Mouse (Mus musculus): Measurements from ENCODE around the gene Hacd2. TPM values are rescaled to one million over a fixed set of nuclear protein-coding genes. Genes with fewer than 3 reads are reported as not detected.
A peak's percentile ranks its signal among the peaks of the same experiment; 100 is the strongest.

Hacd2 gene
- 10 to 100 TPM; 21.8 to 26.1 TPM for total RNA-seq (2021)
- long read RNA-seq, experiment 1, partial matches to known transcripts = 1 of 2 reads
- long read RNA-seq, experiment 1, other reads (novel, unspliced or antisense) = 0 of 2 reads
- long read RNA-seq, experiment 2, partial matches to known transcripts = 0 of 1 reads
- long read RNA-seq, experiment 2, other reads (novel, unspliced or antisense) = 1 of 1 reads

DNA sequence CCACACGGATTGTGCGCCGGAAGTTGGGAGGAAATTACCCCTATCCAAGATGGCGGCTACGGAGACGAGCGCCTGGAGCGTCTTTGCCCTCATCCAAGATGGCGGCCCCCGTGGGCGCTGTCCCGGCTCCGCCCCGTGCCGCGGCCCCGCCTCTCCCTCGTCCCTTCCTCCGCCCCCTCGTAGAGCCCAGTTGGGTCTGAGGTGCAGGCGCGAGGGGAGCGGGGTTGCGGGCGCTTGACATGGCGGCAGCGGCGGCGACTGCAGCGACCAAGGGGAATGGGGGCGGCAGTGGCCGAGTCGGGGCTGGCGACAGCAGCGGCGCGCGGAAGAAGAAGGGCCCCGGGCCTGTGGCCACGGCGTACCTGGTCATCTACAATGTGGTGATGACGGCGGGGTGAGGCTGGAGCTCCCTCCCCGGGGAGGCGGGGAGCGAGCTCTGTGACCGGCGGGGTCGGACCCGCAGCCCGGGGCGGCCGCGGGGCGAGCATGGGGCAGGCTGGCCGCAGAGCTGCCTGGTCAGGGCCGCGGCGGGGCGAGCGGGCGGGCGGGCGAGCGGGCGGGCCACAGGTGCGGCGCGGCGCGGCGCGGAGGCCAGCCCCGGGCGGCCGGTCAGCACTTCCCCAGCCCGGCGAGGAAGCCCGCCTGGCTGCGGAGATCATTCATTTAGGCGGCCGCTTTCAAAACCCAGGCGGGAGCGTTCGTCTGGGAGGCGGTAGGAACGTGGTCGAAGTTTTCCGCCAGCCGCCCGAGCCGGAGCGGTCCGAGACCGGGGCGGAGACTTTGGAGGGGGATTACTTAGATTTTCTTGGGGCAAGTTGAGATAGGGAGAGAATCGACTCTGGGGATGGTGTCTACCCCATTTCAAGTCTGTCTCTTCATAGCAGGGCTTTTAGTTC is at the start of gene Hacd2:
Hacd2 (plus strand) TSS at position 187 of the 896 bp plus-strand sequence.
- peak; percentile 90 to 91 for DNase-seq (ENCODE audit: low spot score in 2 of 2)

DNA sequence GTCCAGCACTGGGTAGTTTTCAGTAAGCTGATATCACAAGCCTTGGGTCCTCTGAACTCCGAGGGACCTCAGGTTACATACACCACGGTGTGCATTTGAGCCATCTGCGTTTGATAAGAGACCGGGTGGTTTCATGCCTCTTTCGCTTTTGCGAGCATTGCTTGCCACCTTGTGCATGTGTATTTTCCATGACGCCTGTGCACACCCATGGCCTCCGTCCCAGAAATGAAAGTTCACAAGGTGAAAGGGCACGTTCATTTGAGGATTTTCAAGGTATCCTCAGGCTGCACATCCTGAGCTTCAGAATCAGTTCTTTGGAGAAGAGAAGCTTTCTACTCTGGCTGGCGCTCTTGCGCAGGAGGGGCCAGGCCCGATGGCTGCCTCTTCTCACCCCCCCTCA is 49.8 kb upstream of the Hacd2 start:
- DNase-seq (ENCODE audit: low spot score in 2 of 2) = no peak

DNA sequence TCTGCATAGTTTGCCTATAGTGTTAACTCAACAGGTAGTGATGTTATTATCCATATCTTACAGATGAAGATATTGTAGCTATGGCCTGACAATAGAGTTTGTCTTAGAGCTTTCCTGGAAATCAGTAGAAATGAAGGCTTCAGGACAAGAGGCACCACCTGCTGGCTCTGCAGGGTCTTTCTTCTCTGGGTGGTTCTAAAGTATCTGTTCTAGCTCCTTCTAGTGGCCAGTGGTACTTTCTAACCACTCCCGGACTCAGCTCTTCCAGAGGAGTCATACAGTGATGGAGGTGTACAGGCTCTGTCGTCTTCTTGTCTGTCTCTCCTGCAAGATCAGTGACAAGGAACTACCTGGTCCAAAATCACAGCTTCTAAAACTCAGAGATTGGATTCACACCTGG is 46.7 kb upstream of the Hacd2 start:
- DNase-seq (ENCODE audit: low spot score in 2 of 2) = no peak

DNA sequence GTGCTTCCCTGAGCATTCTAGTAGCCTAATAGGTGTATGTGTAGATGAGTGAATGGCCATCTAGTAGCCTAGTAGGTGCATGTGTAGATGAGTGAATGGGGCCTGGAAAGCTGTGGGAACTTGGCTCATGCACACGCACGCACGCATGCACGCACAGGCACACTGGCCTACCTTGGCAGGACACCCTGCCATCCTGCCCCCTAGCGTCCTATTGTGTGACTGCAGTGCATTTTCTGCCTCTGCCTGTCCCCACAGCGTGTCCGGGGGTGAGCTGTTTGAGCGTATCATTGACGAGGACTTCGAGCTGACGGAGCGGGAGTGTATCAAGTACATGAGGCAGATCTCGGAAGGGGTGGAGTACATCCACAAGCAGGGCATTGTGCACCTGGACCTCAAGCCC is 45.6 kb upstream of the Hacd2 start:
- peak in 1 of 2 experiments; percentile 7 for DNase-seq (ENCODE audit: low spot score in 2 of 2)

DNA sequence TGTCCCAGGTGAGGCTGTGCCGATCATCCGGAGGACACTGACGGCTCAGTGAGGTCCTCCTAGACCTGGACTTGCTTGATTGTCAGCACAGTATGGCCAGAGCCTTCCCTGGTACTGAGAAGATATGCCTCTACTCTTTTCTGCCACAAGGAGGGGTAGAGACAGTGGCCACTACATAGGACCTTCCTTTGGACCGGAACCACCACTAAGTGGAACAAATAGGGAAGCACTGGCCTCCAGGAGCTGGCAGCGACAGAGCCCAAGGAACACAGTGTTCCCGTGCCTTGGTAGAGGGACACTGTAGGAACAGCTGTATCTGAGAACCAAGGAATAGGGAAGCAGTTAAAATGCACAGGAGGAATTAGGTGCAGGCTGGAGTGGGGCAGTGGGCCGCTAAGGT is 44.2 kb upstream of the Hacd2 start:
- no peak for DNase-seq (ENCODE audit: low spot score in 2 of 2)

DNA sequence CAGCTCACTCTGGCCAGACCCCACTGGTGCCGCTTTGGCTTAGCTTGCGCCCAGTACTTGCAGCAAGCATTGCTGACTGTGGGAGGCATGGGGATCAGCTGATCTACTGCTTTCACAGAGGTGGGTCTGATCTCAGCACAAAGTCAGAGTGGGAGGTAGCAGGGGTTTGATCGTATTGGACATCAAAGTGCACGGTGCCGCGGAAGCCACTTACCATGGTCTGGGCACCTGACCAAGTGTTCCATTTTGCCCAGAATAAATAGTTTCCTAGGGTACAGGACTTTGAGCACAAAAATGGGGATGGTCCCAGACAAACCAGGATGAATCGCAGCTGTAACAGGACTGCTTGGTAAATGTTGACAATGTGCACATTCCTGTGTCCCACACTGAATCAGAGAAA is 41.2 kb upstream of the Hacd2 start:
- DNase-seq (ENCODE audit: low spot score in 2 of 2) = no peak

DNA sequence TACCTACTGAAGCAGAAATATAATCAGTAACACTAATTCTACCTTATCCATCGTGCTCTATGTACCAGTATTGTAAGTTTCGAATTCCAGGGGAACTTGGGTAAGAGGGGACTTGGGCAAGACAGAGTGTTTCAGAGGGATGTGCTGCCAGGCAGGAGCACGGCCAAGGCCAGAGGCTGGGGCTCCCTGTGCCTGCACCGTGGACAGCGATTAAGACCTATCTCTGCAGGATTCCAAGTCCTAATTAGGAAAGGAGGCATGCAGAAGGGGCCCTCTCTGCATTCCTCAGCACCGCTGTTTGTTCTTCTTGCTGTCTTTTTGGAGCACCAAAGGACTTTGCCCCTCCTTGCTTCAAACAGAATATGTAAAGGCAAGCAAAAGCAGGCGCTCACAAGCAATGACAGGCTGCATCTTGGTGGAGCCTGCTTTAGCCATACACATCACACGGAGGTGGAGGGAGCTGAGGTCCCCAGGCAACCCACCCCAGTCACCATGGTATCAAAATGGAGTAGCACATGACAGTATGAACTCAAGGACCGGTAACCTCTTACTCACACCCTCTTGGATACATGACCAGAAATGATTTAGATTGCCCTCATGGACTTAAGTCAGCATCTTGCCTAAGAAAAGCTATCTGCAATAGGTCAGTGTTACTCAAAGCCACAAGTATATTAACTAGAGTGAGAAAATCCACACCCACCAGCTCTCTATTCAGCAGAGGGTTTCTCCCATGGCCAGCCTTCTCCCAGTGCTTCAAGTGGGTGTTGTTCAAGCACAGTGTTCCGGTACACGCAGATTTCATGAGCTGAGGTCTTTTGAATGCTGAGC is 37.8 kb upstream of the Hacd2 start:
- DNase-seq (ENCODE audit: low spot score in 2 of 2) = no peak

DNA sequence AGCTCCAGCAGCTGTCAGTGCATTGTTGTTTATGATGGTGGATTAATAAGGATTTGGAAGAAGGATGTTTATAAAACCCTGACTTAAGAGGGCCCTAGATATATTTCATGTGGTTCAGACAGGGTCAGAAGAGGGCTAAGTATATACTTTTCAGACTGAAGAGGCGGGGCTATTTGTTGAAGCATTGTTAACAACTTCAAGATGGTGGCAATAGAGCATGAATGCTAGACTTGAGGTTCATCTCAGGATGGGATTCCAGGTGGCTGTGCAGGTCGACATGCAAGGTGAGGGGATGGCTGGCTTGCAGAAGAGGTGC is 37.2 kb upstream of the Hacd2 start:
- DNase-seq (ENCODE audit: low spot score in 2 of 2) = no peak

DNA sequence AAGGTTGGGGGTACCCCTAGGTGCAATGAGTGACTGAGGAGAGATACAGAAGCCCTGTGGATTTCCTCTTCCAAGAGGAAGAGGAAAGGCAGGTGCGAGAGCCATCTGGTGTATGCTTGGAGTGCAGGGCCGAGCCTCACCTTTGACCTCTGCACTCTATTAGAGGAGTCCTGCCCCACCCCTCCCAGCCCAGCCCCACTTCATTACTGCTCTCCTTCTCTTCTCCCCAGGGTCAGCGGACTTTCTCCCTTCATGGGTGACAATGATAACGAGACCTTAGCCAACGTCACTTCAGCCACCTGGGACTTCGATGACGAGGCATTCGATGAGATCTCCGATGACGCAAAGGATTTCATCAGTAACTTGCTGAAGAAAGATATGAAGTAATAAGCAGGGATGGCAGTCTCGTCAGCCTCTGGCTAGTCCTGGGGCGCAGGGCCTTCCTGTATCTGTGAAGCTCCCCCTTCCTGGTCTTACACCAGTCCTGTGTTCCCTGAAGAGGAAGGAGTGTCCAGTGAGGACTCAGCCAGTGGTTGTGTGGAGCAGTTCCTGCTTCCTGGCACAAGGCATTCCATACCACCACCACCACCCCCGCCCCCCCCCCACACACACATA is 35.9 kb upstream of the Hacd2 start:
- no peak for DNase-seq (ENCODE audit: low spot score in 2 of 2)

DNA sequence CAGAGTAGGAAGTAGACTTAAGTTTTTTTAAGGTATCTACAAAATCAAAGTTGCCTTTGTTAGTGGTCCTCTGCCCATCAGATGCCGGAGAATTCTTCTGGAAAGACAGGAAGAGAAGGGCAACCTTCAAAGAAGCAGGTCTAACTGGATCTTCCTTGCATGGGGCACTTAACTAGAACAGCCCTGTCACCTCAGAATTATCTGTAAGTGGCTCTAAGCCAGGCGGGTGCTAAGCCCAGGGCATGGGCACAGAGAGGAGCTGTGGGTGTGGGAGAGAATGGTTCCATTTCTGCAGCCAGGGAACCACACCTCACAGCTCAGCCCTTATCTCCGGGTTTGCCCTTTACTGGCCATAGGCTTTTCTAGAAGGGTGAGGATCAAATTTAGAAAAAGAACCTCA is 30.9 kb upstream of the Hacd2 start:
- DNase-seq (ENCODE audit: low spot score in 2 of 2) = no peak

DNA sequence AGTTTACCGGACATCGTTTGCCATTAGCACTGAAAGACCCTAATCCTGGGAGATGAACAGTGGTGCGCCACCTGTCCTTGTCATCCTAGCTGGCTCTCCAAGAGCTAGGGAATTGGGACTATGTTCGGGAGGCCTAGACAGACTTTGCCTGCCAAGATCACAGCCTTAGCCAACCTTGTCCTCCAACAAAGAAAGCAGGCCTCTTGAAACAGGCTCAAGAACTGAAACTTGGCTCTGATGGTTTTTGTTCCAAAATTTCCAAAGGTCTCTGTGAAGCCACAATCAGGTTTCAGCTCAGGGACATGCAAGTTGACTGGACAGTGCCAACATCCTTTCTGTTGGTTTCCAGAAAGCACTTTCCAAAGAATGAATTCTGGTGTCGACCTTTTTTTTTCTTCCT is 29.4 kb upstream of the Hacd2 start:
- DNase-seq (ENCODE audit: low spot score in 2 of 2) = no peak

DNA sequence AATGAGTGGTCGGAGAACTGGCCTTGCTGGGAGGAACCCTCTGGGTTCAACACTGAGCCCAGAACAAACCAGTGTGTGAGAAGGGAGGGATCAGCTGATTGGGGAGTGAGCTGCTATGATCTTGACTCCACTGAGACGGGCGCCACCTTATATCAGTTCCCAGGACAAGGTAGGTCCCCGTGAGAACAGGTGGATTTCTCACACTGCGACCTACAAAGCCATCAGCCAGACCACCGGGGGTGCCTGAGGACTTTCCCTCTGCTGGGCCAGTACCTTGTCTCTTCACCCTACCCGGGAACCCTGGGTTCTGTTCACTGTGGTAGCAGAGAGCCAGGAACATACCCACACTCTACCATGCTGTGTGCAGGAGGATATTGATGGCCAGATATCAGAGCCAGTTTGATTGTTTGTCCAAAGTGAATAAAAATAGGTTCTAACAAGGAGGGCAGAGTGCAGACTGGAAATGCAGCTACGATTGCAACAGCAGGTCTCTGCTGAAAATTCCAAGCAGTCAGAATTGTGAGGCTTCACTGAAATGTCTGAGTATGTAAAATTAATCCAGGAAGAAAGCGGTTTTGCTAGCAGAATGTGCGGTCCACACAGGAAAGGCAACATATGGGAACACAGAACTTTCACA is 28.4 kb upstream of the Hacd2 start:
- DNase-seq (ENCODE audit: low spot score in 2 of 2) = no peak

DNA sequence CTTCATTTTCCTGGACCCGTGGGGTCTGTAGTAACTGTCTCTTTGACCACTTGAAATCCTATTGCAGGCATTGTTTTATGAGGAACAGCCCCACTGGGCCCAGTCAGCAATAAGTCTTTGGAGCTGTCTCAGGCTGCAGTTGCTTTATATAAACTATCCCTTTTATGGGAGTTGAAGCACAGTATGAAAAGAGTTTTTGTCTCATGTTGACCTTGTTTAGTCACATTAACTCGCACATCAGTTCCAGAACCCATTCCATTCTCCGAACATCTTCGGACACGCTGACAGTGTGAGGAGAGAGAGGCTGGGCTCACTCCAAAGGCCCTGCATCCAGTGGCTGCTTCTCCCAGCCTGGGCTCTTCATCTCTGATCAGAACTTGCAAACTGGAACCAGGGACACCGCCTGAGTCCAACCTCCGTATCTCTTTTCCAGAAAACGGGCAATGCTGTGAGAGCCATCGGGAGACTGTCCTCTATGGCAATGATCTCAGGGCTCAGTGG is 27.5 kb upstream of the Hacd2 start:
- no peak for DNase-seq (ENCODE audit: low spot score in 2 of 2)

DNA sequence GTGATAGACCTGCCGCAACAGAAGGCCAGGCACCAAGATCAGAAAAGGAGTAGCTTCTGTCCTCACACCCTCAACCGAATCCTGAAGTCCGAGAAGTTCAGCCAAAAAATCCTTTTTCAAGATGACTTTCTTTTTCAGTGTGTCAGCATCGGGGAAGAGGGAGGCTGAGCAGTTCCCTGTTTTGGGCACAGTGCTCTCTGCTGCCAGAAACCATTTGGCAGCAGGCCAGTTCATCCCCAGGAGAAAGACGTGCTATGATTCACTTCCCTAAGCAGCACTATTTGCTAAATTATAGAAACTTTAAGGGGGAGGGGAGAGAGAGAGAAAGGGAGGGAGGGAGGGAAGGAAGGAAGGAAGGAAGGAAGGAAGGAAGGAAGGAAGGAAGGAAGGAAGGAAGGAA is 26.1 kb upstream of the Hacd2 start:
- DNase-seq (ENCODE audit: low spot score in 2 of 2) = peak in 1 of 2 experiments; percentile 61

DNA sequence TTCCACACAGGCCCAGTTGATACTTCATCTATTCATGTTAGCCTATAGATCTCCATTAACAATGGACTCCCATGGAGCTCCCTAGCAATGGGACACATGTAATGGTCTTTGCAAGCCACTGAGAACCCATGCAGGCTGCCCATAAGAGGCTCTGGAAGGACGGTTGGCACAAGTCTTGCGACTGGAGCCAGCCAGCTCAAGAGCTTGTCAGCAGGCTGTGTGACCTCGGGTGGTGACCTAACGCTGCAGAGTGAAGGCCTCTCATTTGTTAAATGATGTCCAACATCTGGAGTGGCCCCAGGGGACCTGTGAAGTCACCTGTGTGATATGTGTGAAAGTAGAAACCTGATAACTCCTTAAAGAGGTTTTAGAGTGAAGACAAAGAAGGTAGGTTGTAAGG is 25.2 kb upstream of the Hacd2 start:
- DNase-seq (ENCODE audit: low spot score in 2 of 2) = no peak

DNA sequence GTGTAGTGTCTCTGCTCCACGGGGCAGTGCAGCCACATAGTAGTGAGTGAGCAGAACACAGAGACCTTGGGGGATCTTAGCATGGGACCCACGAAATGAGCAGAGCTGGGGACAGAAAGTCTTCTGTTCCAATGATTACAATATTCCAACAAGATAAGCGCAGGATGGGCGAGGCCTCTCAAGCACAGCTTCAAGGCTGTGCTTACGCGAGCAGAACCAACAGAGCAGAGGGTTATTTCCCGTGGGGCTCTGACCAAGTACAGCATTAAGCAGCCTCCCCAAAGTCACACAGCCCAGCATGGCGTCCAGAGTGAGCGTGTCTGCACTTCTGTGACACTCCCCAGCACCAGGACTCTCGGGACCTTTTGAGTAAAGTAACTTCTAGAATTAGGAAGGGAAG is 24.7 kb upstream of the Hacd2 start:
- DNase-seq (ENCODE audit: low spot score in 2 of 2) = no peak

DNA sequence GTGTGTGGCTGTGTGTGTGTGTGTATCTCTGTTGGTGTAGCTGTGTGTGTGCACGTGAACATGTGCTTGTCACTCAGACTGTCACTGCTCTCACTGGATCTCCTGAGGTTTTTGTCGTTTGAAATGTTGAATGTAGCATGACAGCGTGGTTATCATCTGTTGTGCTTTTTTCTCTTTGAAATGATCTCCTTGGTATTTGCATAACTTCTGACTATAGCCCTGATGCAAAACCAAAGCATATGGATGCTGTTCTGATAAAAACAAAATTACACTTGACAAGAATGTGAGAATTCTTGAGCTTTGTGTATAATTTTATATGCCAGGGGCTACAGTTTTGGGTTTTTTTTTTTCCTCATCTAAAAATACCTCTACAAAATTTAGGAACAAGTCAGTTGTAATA is 23.2 kb upstream of the Hacd2 start:
- DNase-seq (ENCODE audit: low spot score in 2 of 2) = no peak

DNA sequence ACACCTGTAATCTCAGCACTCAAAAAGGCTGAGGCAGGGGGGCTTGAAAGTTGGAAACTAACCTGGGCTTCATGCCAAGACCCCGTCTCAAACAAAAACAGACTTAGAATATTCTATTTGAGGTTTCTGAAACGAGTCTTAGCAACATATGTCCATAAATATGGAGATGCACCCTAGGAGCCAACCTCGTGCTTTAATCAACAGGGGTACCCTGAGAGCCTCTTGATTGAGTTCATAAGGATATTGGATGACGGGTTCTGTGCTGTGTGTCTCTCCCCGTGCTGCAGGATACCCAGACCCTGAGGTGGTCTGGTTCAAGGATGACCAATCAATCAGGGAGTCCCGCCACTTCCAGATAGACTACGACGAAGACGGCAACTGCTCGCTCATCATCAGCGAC is 22.2 kb upstream of the Hacd2 start:
- no peak for DNase-seq (ENCODE audit: low spot score in 2 of 2)

DNA sequence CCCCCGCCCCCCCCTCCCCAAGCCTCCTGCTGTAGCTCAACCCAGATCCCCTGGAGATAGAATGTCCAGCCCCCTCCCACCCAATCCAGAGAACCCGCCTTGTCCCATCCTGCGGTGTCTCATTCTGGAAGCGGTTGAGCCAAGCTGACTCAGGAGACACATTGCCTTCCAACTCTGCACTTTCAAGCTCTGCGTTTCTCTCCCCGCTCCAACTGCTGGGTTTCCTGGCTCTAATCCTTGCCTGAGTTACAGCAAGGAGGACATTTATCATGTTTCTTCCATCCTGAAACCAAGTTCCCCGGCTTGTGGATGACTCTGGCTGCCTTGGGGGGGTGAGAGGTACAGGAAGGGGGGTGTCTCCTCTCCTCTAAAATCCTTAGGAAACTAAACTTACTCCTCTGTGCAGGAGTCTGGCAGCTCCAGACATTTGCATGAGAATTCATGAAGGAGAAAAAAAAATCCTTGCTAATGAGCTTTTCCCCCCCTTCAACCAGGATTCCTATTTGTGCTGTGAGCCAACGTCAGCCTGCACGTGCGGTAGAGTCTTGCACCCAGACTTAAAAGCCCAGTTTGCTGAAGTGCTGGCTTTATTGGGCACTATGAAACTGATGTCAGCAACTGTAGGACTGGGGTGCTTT is 21.2 kb upstream of the Hacd2 start:
- DNase-seq (ENCODE audit: low spot score in 2 of 2) = no peak

DNA sequence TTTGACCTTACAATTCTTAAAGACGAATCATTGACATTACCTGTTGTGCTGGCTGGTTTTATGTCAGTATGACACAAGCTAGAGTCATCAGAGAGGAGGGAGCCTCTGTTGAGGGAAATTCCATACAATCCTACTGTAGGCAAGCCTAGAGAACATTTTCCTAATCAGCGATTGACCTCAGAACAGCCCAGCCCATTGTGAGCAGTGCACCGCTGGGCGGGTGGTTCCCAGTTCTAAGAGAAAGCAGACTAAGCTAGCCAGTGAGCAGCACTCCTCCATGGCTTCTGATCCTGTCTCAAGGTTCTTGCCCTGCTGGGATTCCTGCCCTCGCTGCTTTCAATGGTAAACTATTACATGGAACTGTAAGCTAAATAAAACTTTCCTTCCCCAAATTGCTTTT is 17.9 kb upstream of the Hacd2 start:
- DNase-seq (ENCODE audit: low spot score in 2 of 2) = no peak

DNA sequence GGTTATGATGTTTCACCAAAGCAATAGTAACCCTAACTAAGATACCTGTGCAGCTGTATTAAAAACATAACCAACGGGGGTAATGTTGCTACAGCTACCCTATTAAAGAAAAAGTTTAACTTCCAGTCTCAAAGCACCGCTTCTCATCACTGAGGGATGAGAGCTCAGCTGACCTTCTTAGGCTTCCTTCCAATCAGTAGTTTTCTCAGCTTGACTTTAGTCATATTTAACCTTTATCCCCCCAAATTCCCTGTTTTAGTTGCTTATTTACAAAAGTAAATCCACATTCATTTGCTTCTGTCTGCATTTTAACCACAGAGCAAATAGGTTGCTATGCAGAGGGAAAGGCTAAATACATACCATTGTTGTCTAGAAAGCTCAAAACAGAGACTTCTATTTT is 17.5 kb upstream of the Hacd2 start:
- no peak for DNase-seq (ENCODE audit: low spot score in 2 of 2)

Data from adrenal gland, postnatal 4 days (tissue).